In genomic region chr4:136545151-136545550, GRCm38 (mm10) we compare ENCODE assay signal across 25 mouse cellular contexts. TPM values are rescaled to one million over a fixed set of nuclear protein-coding genes. Genes with fewer than 3 reads are reported as not detected.
DNase-seq lines count a peak whose midpoint lies in the region; ATAC-seq lines count a peak whose summit lies in the region.
"Had no signal": no experiment of that assay in that cellular context is flagged by ENCODE, and none has a peak within 500 bp of the region (broad histone marks: within the 10 kb centered on the region; RNA-seq: fewer than 3 reads in every experiment).

No protein-coding gene starts in this region.

- 80% methylated on average over 3 of the region's 3 CpGs for WGBS in forebrain, embryonic 16.5 days
- WGBS in forebrain, embryonic 14.5 days = 92% methylated on average over 3 of the region's 3 CpGs

- DNase-seq in forebrain, embryonic 14.5 days (ENCODE audit: low spot score) = no peak
- DNase-seq in brain, adult 2 months (ENCODE audit: low read depth, low spot score) = peak; percentile 61
- peak; percentile 46 to 59 for DNase-seq in cerebellum, adult 18-20 months
- DNase-seq in cerebellum, postnatal 25 days = peak; percentile 62 to 67
- DNase-seq in left cerebral cortex, adult 11 months (ENCODE audit: low spot score) = no peak
- no peak for DNase-seq in urinary bladder, adult 2 months (ENCODE audit: low spot score)
- DNase-seq: B cell, adult 2 months; heart, postnatal 4 days; kidney, adult 8-10 months; kidney, postnatal 14 days; left cerebral cortex, postnatal 4 days; lung, embryonic 14.5 days; right cerebral cortex, postnatal 25 days; spleen, adult 18-20 months had no signal

- no peak overlapping the region for H3K4me2 ChIP-seq in forebrain, embryonic 16.5 days (ENCODE audit: low read length)
- H3K4me2 ChIP-seq in forebrain, embryonic 14.5 days (ENCODE audit: low read length) = no peak overlapping the region
- H3K4me2 ChIP-seq: embryonic facial prominence, embryonic 12.5 days; intestine, embryonic 15.5 days; limb, embryonic 15.5 days; lung, embryonic 14.5 days; midbrain, embryonic 12.5 days had no signal

- peaks cover 14% of the 10 kb centered on the region for H3K4me1 ChIP-seq in forebrain, embryonic 16.5 days (replicated peaks; ENCODE audit: control insufficient read depth, insufficient read depth, low read length)
- peaks cover 15% of the 10 kb centered on the region for H3K4me1 ChIP-seq in forebrain, embryonic 14.5 days (ENCODE audit: control insufficient read depth, insufficient read depth, low read length)
- H3K4me1 ChIP-seq: embryonic facial prominence, embryonic 12.5 days had no signal

- no peaks in the 10 kb centered on the region for H3K9me3 ChIP-seq in forebrain, embryonic 16.5 days (ENCODE audit: control insufficient read depth, low read length)
- H3K9me3 ChIP-seq in forebrain, embryonic 14.5 days (replicated peaks; ENCODE audit: control insufficient read depth, low read length) = no peaks in the 10 kb centered on the region
- H3K9me3 ChIP-seq: embryonic facial prominence, embryonic 12.5 days; G1E; intestine, embryonic 15.5 days; limb, embryonic 15.5 days; midbrain, embryonic 12.5 days had no signal

- H3K4me3 ChIP-seq in forebrain, embryonic 16.5 days (replicated peaks; ENCODE audit: low read length) = no peak overlapping the region
- H3K4me3 ChIP-seq in forebrain, embryonic 14.5 days (ENCODE audit: low read depth, low read length) = no peak overlapping the region
- H3K4me3 ChIP-seq: embryonic facial prominence, embryonic 12.5 days; intestine, embryonic 15.5 days; left cerebral cortex, adult 2 months; limb, embryonic 15.5 days; midbrain, embryonic 12.5 days had no signal

- H3K36me3 ChIP-seq in forebrain, embryonic 16.5 days (ENCODE audit: control insufficient read depth, insufficient read depth) = peaks cover 32% of the 10 kb centered on the region
- peaks cover 91% of the 10 kb centered on the region for H3K36me3 ChIP-seq in forebrain, embryonic 14.5 days (ENCODE audit: control insufficient read depth, insufficient read depth, low read length)

- no peaks in the 10 kb centered on the region for H3K27me3 ChIP-seq in forebrain, embryonic 16.5 days (replicated peaks; ENCODE audit: control insufficient read depth, insufficient read depth, low read length)
- no peaks in the 10 kb centered on the region for H3K27me3 ChIP-seq in forebrain, embryonic 14.5 days (replicated peaks; ENCODE audit: control insufficient read depth, insufficient read depth, low read length)
- H3K27me3 ChIP-seq: CH12.LX; embryonic facial prominence, embryonic 12.5 days; intestine, embryonic 15.5 days; limb, embryonic 15.5 days; midbrain, embryonic 12.5 days; Patski had no signal

- H3K9ac ChIP-seq in forebrain, embryonic 16.5 days (replicated peaks; ENCODE audit: low read depth, low read length) = no peak overlapping the region
- H3K9ac ChIP-seq in forebrain, embryonic 14.5 days (ENCODE audit: low read length) = no peak overlapping the region
- H3K9ac ChIP-seq: embryonic facial prominence, embryonic 12.5 days; intestine, embryonic 15.5 days; limb, embryonic 15.5 days; liver, embryonic 14.5 days; lung, embryonic 14.5 days; midbrain, embryonic 12.5 days had no signal

- 0 out of 2 replicates have a peak overlapping the region, but pooled peaks have one; percentile 24 for H3K27ac ChIP-seq in forebrain, embryonic 16.5 days (ENCODE audit: low read length)
- H3K27ac ChIP-seq in forebrain, embryonic 14.5 days (ENCODE audit: low read depth, low read length) = no peak overlapping the region
- H3K27ac ChIP-seq: embryonic facial prominence, embryonic 12.5 days; intestine, embryonic 15.5 days; left cerebral cortex, adult 2 months; limb, embryonic 15.5 days; liver, embryonic 14.5 days; midbrain, embryonic 12.5 days had no signal

- ATAC-seq in forebrain, embryonic 16.5 days = no peak
- no peak for ATAC-seq in forebrain, embryonic 14.5 days
- ATAC-seq: hindbrain, embryonic 16.5 days; intestine, embryonic 15.5 days; Patski had no signal

RNA-seq across cellular contexts. Expression of gene Kdm1a, which starts 57.4 kb away (rescaled TPM):
- polyA plus RNA-seq in forebrain, embryonic 16.5 days (2015; fragmentation: Nextera tagmentation; extraction: Ambion mirVana) = 82.2 and 87.4 TPM in 2 replicates
- 103 TPM in 2 replicates for polyA plus RNA-seq in forebrain, embryonic 14.5 days (2014; fragmentation: Nextera tagmentation; extraction: Ambion mirVana)
- polyA plus RNA-seq in urinary bladder, adult 2 months (2012; rRNA removed) = 41.8 and 42.4 TPM in 2 replicates

Comparison
In these comparisons a context has a peak if more than half of its experiments do, and no peak if none do; other contexts are left out.
1. DNase-seq: peak in brain, adult 2 months (single experiment), cerebellum, adult 18-20 months (2 of 2) and cerebellum, postnatal 25 days (2 of 2); none in forebrain, embryonic 14.5 days (single experiment), left cerebral cortex, adult 11 months (single experiment) and urinary bladder, adult 2 months (single experiment).